Mouse (Mus musculus) ES-E14 (cell line): ENCODE measurements around the gene Scand1.

Source experiments
- CHD2 ChIP-seq: IDR thresholded peaks from 2 replicates; pipeline ENCODE4 v1.6.1; 2014; ENCODE audit warnings: mild to moderate bottlenecking, low read depth, low read length, inconsistent platforms
- HCFC1 ChIP-seq: IDR thresholded peaks from 2 replicates; pipeline ENCODE4 v1.6.1; 2012; ENCODE audit warnings: low read length, inconsistent platforms, borderline replicate concordance; ENCODE audit not compliant: insufficient read depth
- MAFK ChIP-seq: IDR thresholded peaks from 2 replicates; pipeline ENCODE4 v1.6.1; 2014; ENCODE audit warnings: mild to moderate bottlenecking, low read depth, low read length, inconsistent platforms; ENCODE audit not compliant: insufficient read depth
- ZC3H11A ChIP-seq: IDR thresholded peaks from 2 replicates; pipeline ENCODE4 v1.6.1; 2012; ENCODE audit warnings: low read depth, mild to moderate bottlenecking, inconsistent platforms, low read length, borderline replicate concordance
- ZNF384 ChIP-seq: IDR thresholded peaks from 2 replicates; pipeline ENCODE4 v1.6.1; 2012; ENCODE audit warnings: low read depth, low read length, inconsistent platforms

GRCm38 (mm10) chr2:156348812-156349211 lies 36.3 kb upstream of the Scand1 start:
- no peak for TF ChIP-seq ZNF384
- no peak for TF ChIP-seq CHD2
- no peak for TF ChIP-seq MAFK
- TF ChIP-seq HCFC1: no peak
- no peak for TF ChIP-seq ZC3H11A
